Mouse (Mus musculus) testis, adult 2 months (tissue): ENCODE data around the gene Tuba8. TPM values are rescaled to one million over a fixed set of nuclear protein-coding genes. Genes with fewer than 3 reads are reported as not detected.

ENCODE experiments used
- H3K27ac ChIP-seq: fragments of 200-500 bp; 2 replicates; pipeline ENCODE4 v1.5.1; 2012; ENCODE audit warnings: low read depth, low read length; ENCODE audit not compliant: control insufficient read depth, insufficient read depth
- H3K27me3 ChIP-seq: fragments of 200-500 bp; 2 replicates; pipeline ENCODE4 v1.6.1; 2012; ENCODE audit warnings: mild to moderate bottlenecking, low read length, moderate library complexity; ENCODE audit not compliant: control insufficient read depth, insufficient read depth
- H3K36me3 ChIP-seq: fragments of 200-500 bp; 2 replicates; pipeline ENCODE4 v1.6.1; 2012; ENCODE audit warnings: mild to moderate bottlenecking, low read length; ENCODE audit not compliant: control insufficient read depth, insufficient read depth
- H3K4me1 ChIP-seq: fragments of 200-500 bp; 2 replicates; pipeline ENCODE4 v1.6.1; 2012; ENCODE audit warnings: low read length; ENCODE audit not compliant: control insufficient read depth, insufficient read depth
- H3K4me3 ChIP-seq: fragments of 200-500 bp; 2 replicates; pipeline ENCODE4 v1.5.1; 2012; ENCODE audit warnings: low read depth, mild to moderate bottlenecking, low read length, moderate library complexity, mixed read lengths; ENCODE audit not compliant: control insufficient read depth
- CTCF ChIP-seq: fragments of 200-500 bp; IDR thresholded peaks from 2 replicates; pipeline ENCODE4 v1.5.1; 2012; ENCODE audit warnings: low read depth, mild to moderate bottlenecking, inconsistent platforms, low read length, moderate library complexity; ENCODE audit not compliant: control insufficient read depth, insufficient read depth, insufficient replicate concordance
- POLR2A ChIP-seq: fragments of 200-500 bp; IDR thresholded peaks from 2 replicates; pipeline ENCODE4 v1.6.1; 2012; ENCODE audit warnings: low read depth, mild to moderate bottlenecking, inconsistent platforms, low read length, moderate library complexity; ENCODE audit not compliant: control insufficient read depth
- polyA plus RNA-seq: library from polyadenylated mRNA; depleted of rRNA; stranded (reverse); fragments of >200 nt; gene quantifications from 2 replicates; pipeline ENCODE4 v1.2.3, GENCODE M21; 2012; rRNA removed

Tuba8 gene
- 127 and 160 TPM in 2 replicates for polyA plus RNA-seq

DNA sequence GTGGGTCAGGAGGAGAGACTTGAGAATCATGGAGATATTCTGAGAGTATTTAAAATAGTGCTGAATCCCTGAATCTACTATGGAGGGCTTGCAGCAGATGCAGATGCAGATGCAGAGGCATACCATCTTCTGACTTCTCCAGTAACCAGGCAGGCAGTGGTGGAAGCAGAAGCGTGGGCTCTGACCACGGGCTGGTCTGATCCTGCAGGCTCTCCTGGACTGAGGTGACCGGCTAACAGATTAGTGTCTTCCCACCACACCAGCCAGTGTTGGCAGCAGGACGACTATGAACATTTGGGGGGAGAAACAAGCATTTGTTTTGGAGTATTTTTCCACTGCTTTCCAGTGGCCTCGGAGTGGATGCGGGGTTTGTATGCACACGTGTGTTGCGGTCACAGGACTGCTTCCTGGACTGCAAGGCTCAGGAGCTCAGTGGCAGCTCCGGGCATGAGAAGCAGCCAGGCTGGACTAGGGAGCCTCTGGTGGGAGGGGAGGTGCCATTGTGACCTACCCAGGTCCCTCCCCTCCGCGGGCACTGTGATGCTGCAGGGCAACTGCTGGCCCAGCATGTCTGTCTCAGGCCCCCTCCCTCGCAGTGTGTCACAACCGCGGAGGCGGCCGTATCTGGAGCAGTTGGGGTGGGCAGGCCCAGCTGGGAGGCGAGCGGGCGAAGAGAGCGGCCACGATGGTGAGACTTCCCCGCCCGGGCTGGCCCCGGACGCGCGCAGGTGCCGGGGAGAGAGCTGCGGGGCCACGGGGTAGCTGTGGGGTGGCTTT lies at the start of gene Tuba8:
Tuba8 (plus strand) TSS at position 548 of the 777 bp plus-strand sequence.
- no peak for TF ChIP-seq CTCF
- peak; percentile 75; the same call in 1 of the 2 replicates for TF ChIP-seq POLR2A
- peak within 1 kb of the TSS; percentile 67 for H3K4me3 ChIP-seq
- no peaks in the 10 kb centered on the region for H3K27me3 ChIP-seq
- no peak within 1 kb of the TSS for H3K27ac ChIP-seq
- peaks cover 2% of the 10 kb centered on the region for H3K4me1 ChIP-seq
- H3K36me3 ChIP-seq: no peaks in the 10 kb centered on the region

DNA sequence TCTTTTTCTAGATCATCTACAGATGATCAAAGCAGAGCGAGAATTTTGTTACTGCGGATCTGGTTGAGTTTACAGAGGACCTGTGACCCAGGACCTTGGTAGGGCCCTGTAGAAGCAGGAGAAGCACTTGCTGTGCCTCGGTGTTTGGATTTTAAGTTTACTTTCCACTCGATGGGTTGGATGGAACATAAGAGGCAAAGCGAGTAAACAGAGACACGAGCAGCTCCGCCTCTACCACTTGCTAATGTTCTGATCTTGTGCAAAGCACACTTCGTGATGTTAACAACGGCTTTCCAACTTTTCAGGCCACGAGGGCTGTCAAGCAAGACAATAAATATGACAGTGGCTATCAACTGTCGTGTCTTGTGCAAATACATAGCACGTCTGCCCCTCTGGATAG lies 47.9 kb upstream of the Tuba8 start:
- Histone ChIP-seq H3K4me3 (no peak overlapping the region), H3K4me1 (peaks cover under 1% of the 10 kb centered on the region), H3K27me3 (no peaks in the 10 kb centered on the region), H3K27ac (no peak overlapping the region), H3K36me3 (no peaks in the 10 kb centered on the region)
- TF ChIP-seq POLR2A (no peak), CTCF (no peak)

DNA sequence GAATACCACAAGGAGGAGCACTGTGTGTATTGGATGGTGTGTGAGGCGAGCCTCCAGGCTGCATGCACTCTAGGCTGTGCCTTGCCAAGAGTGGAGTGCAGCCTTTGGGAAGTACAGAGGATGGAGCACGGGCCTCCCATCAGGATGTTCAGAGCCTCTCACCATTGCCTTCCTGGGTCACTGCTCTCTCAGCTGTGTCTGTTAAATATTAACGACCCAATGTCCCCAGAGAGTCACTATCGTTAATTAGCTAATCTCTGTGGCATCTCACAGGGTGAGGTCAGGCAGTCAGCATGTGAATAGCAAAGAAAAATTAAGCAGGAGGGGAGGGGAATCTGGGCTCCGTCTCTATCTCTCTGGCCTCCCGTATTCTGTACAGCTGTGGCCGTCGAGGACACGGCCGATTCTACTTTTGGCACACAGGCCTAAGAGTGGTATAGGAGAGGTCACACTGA lies 44.4 kb upstream of the Tuba8 start:
- Histone ChIP-seq H3K4me1 (peaks cover 2% of the 10 kb centered on the region), H3K4me3 (no peak overlapping the region), H3K27ac (no peak overlapping the region), H3K27me3 (no peaks in the 10 kb centered on the region), H3K36me3 (no peaks in the 10 kb centered on the region)
- TF ChIP-seq POLR2A (no peak), CTCF (no peak)

DNA sequence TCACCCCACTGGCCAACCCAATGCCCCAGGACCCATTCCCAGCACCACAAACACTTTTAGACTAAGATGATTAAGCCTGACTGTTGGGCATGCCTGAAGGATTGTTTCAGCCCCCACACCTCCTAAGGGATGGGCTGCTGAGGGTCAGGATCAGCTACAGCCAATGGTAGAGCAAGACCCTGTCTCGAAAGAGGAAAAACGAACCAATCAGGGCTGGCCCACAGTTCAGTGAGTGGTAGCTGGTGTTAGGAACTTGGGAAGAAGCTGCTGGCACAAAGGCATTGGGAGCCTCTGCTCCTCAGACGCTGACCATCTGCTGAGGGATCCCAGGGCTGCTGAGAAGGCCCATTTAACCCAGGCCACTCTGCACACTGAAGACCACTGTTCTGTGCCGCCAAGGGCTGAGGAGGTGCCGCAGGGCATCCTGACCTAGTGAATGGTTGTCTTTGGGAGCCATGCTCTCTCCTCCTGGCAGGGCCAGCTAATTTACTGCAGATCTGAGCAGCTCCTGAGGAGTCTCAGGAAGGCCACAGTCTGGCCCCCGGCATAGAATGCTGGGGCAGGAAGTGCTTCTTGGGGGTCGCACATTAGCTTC lies 43.0 kb upstream of the Tuba8 start:
- Histone ChIP-seq H3K4me3 (no peak overlapping the region), H3K36me3 (no peaks in the 10 kb centered on the region), H3K27ac (no peak overlapping the region), H3K27me3 (no peaks in the 10 kb centered on the region), H3K4me1 (peaks cover 2% of the 10 kb centered on the region)
- no peak for TF ChIP-seq POLR2A
- no peak for TF ChIP-seq CTCF

DNA sequence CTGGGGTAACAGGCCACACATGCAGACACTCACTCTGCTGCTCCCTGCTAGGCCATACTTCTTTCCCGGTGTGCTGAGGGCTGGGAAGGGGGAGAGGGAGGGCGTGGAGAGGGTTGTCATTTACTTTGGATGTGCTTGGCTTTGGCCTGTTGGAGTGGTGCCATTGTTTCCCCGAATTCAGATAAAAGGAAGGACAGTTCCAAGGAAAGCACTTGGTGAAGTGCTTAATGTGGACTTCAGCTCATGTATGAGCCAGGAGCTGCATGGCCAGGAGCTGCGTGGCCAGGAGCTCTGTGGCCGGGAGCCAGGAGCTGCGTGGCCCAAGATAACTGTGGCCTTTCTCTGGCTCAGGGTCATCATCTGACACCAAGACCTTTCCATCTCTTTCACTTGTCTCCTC lies 39.4 kb upstream of the Tuba8 start:
- Histone ChIP-seq H3K27me3 (no peaks in the 10 kb centered on the region), H3K27ac (no peak overlapping the region), H3K4me3 (no peak overlapping the region), H3K36me3 (no peaks in the 10 kb centered on the region), H3K4me1 (peaks cover 2% of the 10 kb centered on the region)
- TF ChIP-seq POLR2A (no peak), CTCF (no peak)

DNA sequence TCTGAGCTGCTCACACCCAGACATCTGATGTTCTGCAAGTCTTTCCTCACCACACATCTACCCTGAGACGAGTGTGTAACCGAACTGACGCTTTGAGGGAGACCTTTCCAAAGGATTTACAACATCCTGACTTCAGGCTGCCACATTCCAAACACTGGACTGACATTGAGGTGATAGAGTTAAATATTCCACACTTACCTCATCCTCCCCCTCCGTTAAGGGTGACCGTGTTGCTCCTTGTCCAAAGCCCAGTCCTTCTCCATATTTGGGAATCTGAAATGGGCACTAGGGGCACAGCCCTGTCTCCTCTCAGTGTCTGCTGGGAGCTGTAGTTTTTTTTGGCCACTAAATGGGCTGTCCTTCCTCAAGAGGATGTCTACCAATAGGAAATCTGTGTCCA lies 37.0 kb upstream of the Tuba8 start:
- Histone ChIP-seq H3K36me3 (no peaks in the 10 kb centered on the region), H3K4me1 (no peaks in the 10 kb centered on the region; the same call in 1 of the 2 replicates), H3K27ac (no peak overlapping the region), H3K27me3 (no peaks in the 10 kb centered on the region), H3K4me3 (no peak overlapping the region)
- no peak for TF ChIP-seq POLR2A
- TF ChIP-seq CTCF: no peak

DNA sequence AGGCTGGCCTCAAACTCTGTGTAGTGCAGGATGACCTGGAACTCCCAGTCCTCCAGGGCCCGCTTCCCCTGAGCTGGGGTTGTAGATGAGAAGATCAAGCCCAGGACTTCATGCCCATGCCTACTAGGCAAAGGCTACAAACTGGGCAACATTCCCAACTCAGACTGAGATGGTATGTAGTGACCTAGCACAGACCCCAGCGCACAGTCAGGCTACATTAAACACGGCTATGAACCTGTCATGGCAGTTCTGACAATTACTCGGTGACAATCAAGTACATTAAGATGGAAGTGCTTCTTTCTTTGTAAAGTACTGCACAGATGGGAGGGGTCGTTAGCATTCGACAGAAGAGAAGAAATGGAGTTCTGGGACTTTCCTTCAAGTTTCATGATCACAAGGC lies 35.7 kb upstream of the Tuba8 start:
- no peaks in the 10 kb centered on the region; the same call in 1 of the 2 replicates for H3K4me1 ChIP-seq
- H3K4me3 ChIP-seq: no peak overlapping the region
- H3K27me3 ChIP-seq: no peaks in the 10 kb centered on the region
- no peaks in the 10 kb centered on the region for H3K36me3 ChIP-seq
- no peak overlapping the region for H3K27ac ChIP-seq
- no peak for TF ChIP-seq CTCF
- no peak for TF ChIP-seq POLR2A
